Mouse (Mus musculus): ENCODE measurements around the gene Schip1.

Schip1 gene

GRCm38 (mm10) chr3:68664337-68664736 is 599.7 kb downstream of the Schip1 start:
- DNase-seq (ENCODE audit: low read depth, low spot score): no peak

GRCm38 (mm10) chr3:68666377-68666776 is 601.8 kb downstream of the Schip1 start:
- DNase-seq (ENCODE audit: low read depth, low spot score): no peak

GRCm38 (mm10) chr3:68667852-68668251 is 603.2 kb downstream of the Schip1 start:
- no peak for DNase-seq (ENCODE audit: low read depth, low spot score)

- no peak for DNase-seq (ENCODE audit: low read depth, low spot score)
Observed at GRCm38 (mm10) chr3:68669418-68669974, 604.9 kb downstream of the Schip1 start.

- no peak for DNase-seq (ENCODE audit: low read depth, low spot score)
Observed at GRCm38 (mm10) chr3:68674721-68675120, 610.1 kb downstream of the Schip1 start.

- DNase-seq (ENCODE audit: low read depth, low spot score): no peak
Observed at GRCm38 (mm10) chr3:68675216-68675835, 610.7 kb downstream of the Schip1 start.

All from CD4-positive helper T cell, adult 2 months (primary cell).